Mouse (Mus musculus): Measurements from ENCODE around the gene Ric1. TPM values are rescaled to one million over a fixed set of nuclear protein-coding genes. Genes with fewer than 3 reads are reported as not detected.

The Ric1 gene
- total RNA-seq, 2 experiments from 2014 or later: 25.5 to 28.0 TPM

DNA sequence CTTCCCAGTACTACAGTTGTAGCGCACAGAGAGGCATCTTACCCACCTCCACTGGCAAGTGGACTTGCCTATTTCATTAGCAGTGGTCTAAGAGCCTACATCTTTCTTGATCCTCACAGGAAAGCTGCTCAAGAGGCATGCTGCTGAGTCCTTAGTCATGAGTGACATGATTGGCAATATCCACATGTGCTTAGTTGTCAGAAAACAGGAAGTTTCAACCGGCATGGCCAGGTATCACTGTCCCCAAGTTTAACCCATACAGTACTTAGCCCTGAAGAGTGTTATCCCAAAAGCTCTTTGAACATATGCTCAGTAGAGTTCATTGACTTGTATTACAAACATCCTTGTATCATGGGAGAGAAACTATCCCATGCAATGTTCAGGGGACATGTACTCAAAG, 90.0 kb downstream of the Ric1 start:
- DNase-seq: no peak

DNA sequence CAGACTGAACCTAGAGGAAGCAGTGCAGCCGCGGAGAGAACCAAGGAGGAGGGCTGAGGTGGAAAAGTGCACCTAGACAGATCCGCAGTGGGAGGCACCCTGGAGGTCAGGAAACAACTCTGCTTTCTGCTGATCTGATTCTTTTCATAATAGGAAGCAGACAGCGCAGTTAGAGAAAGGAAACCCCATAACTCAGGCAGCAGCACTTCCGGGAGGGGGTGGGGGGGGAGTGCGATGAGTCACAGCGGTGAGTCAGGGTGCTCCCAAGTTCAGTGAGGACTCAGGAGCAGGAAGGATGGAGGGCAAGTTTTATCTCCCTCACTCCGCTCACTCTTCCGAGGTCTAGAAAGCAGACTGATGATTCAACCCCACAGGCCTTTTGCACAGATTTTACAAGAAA, 119.0 kb downstream of the Ric1 start:
- DNase-seq: no peak

DNA sequence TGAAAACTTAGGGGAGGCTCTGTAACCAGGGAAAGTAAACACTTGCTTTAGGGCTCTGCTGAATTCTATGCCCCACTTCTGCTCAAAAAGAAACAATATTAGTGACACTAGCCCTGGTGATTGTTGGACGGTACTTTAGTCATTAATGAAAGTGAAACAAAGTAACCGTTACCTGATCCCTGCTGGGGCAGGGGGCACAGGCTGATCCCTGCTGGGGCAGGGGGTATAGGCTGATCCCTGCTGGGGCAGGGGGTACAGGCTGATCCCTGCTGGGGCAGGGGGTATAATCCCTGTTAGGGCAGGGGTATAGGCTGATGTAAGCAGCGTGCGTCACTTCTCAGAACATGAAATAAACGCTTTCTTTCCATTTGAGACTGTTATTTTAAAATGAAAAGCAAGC, 119.4 kb downstream of the Ric1 start:
- DNase-seq: no peak

DNA sequence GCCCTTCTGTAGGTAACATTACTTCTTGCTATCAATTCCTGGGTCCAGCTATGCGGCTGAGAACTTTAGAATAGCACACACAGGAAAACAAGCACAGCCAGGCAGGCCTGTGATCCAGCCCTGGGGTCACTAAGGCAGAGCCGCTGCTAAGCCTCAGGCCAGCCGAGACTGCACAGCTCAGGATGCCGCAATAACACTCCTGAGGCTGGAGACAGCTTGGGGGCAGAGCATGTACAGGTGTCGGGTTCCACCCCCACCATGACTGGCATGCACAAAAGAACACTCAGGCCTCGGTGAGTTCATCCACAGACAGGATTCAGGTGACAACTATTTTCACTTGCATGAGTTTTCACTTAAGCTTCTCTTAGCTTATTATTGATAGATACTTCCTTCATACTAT, 120.1 kb downstream of the Ric1 start:
- DNase-seq: no peak

DNA sequence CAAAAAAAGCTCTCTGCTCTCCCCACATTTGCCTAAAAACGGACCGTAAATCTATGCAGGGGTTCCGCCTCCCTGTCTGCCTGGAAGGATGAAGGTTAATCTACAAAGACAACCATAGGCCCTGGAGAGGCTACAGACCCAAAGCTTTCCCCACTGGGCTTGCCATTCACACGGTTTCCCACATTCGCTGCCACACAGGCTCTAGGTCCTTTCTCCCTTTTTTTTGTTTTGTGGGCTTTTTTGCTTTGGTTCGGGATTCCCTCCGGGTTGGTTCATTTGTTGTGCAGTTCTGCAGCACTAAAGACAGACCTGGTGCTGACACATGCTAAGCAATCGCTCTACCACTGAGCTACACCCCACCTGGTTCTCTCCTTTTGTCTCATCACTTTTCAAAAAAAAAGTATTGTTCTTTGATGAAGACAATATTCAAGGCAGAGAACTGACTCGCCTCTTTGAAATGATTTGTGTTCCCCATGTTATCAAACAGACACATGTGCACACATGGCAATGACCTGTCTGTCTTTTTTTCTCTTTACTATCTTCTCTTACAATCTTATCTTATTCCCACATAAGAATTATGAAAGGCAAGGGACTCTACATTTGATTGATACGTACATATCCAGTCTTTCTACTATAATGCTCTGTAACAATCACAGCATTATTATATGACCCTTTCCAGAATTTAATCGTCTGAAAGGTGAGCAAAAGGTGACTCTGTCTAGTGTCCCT, 121.3 kb downstream of the Ric1 start:
- no peak for DNase-seq

DNA sequence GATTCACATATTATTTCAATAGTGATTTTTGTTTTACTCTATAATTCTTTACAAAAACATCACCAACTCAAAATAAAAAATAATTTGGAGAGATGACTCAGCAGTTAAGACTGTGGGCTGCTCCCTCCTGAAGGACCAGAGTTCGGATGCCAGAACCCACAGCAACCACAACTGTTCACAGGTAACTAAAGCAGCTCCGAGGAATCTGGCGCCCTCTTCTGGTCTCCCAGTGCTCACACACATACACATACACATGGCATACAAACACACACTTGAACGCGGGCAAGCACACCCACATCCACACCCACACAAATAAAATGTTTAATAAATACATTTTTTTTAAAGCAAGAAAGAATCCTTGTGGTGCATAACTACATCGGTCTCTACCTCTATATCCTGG, 122.7 kb downstream of the Ric1 start:
- peak; percentile 12 for DNase-seq

DNA sequence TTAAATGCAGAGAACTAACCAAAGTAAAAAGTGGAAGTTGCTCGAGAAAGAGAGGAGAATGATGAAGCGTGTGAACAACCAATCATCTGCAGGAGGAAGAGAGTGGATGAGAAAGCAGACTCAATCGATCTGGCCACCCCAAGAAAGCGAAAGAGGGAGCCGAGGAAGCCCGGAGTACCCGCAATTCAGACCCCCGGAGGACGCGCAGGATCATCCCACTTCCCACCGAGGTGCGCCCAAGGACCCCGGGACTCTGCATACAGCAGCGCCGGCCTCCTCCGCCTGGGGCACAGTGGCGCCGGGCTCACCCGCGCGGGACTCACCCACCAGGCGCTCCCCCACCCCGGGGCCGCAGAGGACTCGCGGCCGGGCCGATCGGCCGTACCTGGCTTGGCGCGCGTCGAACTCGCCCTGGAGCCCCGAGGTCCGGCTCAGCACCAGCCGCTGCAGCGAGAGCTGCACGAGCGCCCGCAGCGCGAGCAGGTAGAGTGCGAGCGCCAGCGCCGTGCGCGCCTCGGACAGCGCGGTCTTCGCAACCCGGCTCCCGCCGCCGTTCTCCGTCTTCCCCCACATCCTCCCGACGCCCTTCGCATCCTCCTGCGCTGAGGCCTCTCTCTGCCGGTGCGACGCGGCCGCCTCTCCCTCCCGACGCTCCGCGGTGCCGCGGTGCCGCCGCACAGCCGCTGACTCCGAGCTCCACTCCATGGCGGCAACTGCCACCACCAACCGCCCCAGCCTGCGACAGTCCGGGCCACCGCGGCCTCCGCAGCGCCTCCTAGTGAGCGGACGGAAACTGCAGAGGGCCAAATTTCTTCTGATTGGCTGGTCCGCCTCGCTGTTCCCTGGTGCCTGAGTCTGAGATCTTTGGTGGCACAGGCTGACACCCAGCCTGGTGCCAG, 125.8 kb downstream of the Ric1 start, which contains the start of gene Ermp1:
TSS of gene Ermp1 (minus strand) at position 765 of the 899 bp plus-strand sequence.
- peak; percentile 98 for DNase-seq

DNA sequence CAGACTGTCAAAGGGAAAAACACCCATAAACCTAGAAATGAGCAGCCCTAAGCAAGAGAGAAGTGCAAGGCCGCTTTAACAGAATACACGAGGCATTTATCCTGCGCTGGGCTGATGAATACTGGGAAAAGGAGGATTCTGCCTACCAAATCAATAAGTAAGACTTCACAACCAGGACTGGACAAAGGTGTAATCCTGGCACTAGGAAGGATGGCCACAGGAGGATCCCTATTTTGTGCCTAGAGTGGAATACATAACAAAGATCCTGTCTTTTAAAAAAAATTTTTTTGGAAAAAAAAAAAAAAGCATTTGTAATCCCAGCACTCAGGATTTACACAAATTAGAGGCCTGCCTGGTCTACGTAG, 126.5 kb downstream of the Ric1 start:
- no peak for DNase-seq

DNA sequence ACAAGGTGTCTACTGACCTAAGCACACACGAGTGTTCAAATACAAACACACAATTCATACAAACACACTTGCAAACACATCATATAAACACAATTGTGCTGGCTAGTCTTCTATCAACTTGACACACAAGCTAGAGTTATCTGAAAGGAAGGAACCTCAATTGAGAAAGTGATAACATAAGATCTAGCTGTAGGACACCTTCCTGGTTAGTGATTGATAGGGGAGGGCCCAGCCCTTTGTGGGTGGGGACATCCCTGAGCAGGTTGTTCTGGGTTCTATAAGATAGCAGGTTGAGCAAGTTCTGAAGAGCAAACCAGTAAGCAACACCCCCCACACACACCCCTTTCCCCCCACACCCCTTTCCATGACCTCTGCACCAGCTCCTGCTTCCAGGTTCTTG, 127.6 kb downstream of the Ric1 start:
- no peak for DNase-seq

DNA sequence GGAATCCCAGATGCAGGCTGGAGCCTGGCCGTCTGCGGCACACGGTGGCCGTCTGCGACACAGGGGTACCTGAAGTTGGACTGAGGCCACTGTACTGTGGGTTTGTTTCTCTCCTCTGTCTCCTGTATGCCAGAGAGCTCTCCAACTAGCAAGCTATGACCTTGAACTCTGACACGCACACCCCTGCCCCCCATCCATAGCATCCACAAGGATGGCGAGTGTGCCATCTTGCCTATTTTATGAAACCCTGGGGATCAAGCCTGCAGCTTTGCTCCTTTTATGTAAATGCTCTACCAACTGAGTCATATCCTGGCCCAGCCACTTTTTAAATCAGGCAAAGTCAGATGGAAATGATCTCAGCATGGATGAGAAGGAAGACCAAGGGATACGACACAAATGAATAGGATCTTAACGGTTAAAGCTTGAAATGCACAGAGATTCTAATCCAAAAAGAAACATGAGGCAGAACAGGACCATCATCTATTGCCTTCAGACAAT, 131.7 kb downstream of the Ric1 start:
- DNase-seq: no peak

DNA sequence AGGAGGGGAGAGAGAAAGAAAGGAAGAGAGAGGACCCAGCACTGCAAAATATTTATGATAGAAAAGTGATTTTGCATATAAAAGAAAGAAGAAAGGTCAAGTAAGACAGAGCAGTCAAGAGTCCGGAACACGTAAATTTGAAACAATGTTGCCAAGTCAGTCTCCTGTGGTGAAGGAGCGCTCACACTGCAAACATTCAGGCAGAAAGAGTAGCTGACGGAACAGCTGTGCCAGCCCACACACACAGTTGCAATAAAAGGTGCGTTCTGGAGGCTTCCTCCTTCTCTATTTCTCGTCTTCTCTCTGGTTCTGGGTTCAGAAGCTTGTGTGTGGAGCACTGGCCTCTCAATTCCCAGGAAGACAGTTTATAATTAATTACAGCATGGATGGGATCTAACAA, 133.1 kb downstream of the Ric1 start:
- no peak for DNase-seq

DNA sequence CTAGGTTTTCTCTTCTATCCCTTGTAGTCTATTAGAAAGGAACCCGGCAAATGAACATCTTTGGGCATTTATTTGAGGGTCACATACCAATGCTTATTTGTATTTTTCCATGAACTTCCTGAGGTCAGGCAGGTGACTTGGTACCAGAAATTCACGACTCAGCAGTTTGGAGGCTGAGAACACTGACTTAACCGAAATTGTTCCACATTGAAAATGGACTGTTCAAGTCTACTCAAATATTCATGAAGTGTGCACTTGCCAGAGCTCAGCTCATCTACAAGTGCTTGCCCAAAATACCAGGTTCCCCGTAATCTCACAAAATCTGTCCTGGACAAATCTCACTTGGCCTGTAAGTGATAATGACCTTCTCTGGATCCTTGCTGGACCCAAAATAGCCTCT, 133.9 kb downstream of the Ric1 start:
- DNase-seq: no peak

Other genes with a start within 250 kb of the Ric1 start
- gene Insl6, start 196.9 kb upstream of the Ric1 start, total RNA-seq (2021): under 1 TPM; 0.41 to 0.81 TPM
- gene Rln1, start 187.6 kb upstream of the Ric1 start, total RNA-seq (2021): under 1 TPM in 1 of 2 experiments, not detected in 1; 0.50 TPM
- 10 to 100 TPM; 29.8 to 30.6 TPM for gene Plgrkt, start 154.9 kb upstream of the Ric1 start, total RNA-seq (2021)
- under 1 TPM; 0.60 to 0.65 TPM for gene Cd274, start 154.8 kb upstream of the Ric1 start, total RNA-seq (2021)
- gene Pdcd1lg2, start 111.4 kb upstream of the Ric1 start, total RNA-seq (2021): not detected
- 10 to 100 TPM; 11.4 TPM for gene Ermp1, start 126.1 kb downstream of the Ric1 start, total RNA-seq (2021)
- 1 to 10 TPM; 3.9 to 5.1 TPM for gene Mlana, start 175.5 kb downstream of the Ric1 start, total RNA-seq (2021)

All from heart, postnatal 4 days (tissue).